Mouse (Mus musculus) layer of hippocampus, adult 18-20 months (tissue): ENCODE measurements at regions not wholly inside any gene's neighbourhood (a gene's known extent, or its start where the extent isn't known, plus 50 kb on each side); places are given as distances from the start of the nearest gene placed in this dataset.

Experiments
- DNase-seq, 2 experiments: peaks; one replicate each; pipeline ENCODE4 v3.0.0; 2022; ENCODE audit warnings: low spot score in 2 of 2

- DNase-seq = no peak
These were observed 231.4 kb upstream of the Gm6657 start for GRCm38 (mm10) chr12:77962631-77963030.

DNA sequence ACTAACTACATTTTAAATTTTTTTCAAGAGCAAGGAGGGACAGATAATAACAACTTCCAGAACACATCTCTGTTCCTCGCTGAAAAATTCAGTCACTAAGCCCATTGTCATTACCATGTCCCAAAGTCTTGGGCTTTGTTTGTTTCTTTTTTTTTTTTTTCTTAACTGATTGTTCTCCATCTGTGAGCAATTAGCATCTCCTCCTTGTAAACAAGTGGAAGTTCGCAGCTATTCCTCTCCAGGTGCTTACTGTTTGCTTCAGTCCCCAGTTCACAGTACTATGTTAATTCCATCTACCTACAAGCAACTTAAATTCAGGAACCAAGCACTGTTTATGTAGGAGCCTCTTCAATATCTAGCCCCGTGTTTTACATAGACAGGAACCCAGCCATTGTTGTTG, 225.5 kb upstream of the Gm6657 start:
- no peak for DNase-seq

- no peak for DNase-seq
These were observed 224.0 kb upstream of the Gm6657 start for GRCm38 (mm10) chr12:77970026-77970425.

GRCm38 (mm10) chr12:77972165-77972564, 221.9 kb upstream of the Gm6657 start:
- peak; percentile 15 to 65 for DNase-seq

DNA sequence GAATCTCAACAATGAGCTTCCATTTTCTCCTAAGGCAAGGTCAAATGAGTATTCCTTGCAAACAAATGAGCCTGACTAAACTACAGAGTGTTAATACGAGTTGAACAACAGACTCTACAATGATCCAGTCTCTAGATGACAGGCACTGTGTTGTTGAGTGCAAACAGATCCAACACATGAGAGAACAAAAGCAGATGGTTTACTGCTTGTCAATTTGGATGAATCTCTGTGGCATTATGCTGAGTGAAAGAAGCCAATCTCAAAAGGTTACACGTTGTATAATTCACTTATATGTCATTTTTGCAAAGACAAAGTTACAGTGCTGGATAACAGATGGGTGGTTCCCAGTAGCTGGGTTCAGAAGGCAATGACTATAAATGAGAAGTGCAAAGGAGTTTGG, 217.1 kb upstream of the Gm6657 start:
- peak; percentile 9 to 60 for DNase-seq

DNA sequence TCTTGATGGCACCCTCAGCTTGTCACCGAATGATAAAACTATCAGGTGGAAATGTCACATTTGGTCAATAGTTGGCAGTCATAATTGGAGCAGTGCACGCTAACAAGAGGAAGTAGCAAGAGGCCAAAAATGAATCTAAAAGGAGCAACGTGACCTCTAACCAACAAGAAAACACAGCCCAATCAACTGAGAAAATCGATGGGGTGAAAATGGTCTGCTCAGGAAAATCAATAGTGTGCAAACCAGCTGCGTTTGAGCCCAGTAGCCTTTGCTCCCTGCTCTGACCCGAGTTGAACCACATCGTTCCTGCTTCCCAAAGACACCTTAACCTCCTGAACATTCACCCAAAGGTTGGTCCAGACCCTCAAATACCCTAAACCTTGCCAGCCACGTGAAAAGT, 207.3 kb upstream of the Gm6657 start:
- no peak for DNase-seq

DNA sequence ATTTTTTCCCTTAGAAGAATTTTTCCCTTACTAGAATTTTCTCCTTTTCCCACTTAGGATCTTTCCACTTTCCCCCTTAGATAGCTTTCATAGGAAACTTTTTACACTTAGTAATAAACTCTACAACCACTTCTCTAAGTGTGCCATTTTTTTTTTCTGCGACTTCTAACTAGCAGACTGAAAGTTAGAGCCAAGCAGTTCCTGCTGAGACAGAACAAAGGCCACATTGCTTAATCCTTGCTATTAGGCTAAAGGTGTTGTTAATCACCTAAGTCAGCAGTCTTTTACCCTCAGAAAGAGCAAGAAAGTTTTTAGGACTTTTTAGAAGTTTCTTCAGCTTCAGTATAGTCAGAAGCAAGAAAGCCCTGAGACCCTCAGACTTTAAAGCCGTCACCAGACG, 204.3 kb upstream of the Gm6657 start:
- no peak for DNase-seq

DNA sequence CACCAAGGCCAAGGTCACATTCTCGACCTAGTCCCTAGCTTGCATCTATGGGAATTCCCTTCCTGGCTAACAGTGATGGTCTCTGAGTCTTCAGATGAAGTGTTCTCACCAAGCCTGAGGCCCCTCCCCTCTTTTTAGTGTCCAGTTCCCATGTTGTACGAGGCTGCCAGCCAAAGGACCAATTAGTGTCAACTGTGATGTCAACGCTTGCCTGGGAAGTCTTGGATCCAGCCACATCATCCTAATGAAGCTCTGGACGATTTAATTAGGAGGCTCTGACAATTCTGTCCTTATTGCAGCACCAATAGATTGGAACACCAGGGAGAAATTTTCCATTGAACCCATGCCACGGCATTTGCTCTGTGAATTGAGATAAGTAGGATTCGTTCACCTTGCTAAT, 202.4 kb upstream of the Gm6657 start:
- DNase-seq = peak in 1 of 2 experiments; percentile 34

- DNase-seq = no peak
These were observed 199.9 kb upstream of the Gm6657 start for GRCm38 (mm10) chr12:77994176-77994575.

DNA sequence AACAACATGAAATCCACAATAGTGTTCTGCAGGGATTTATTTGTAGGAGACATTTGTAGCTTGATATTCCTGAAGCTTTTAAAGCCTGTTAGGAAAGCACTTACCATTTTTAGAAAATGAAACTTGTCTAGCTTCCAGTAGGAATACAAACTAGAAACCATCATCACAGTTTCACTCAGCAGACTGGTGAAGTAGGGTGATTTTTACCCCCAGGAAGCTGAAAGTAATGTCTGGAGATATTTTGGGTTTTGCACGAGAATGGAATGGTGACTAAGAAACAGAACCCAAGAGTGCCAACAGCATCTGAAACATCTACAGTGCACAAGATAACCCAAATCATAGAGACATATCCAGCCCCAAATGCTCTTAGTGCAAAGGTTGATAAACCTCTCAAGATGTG, 196.1 kb upstream of the Gm6657 start:
- no peak for DNase-seq

GRCm38 (mm10) chr12:78000401-78000800, 193.6 kb upstream of the Gm6657 start:
- DNase-seq = no peak

DNA sequence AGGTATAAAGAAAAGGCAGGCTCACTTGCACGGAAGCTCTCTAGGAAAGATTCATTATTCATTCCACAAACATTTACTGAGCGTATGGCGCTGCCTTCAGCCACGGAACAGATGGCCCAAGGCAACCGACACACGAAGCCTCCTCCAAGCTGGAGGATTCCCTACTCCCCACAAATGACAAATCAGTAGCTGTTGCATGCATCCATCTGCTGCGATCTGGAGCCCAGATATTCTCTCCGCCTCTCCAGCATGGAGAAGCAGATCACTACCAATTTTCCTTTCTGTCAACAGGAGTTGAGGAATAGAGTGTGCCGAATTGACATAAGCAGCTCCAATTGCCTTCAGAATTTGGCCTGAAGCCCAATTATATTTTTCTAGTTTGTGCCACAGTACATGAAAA, 192.2 kb upstream of the Gm6657 start:
- peak; percentile 89 to 95 for DNase-seq

DNA sequence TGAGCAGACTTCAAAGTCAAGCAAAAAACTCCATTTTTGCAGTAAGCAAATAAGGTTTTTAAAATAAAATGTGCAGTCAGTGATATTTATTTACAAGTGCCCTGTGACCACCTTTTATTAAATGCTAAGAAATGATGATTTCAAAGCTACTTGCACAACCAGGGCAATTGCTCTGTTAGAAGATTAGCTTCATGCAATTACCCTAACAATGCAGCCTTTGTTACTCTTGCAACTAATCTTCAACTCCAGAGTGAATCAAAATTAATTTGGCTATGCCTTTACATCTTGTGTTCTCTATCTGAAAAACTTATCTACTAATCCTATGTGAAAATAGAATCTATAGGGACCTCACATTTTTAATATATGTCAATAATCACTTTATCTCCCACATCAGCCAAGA, 160.3 kb upstream of the Gm6657 start:
- DNase-seq = no peak

- DNase-seq = no peak
These were observed 147.5 kb upstream of the Gm6657 start for GRCm38 (mm10) chr12:78046582-78046981.

- DNase-seq = peak in 1 of 2 experiments; percentile 74
These were observed 138.1 kb upstream of the Gm6657 start for GRCm38 (mm10) chr12:78055956-78056355.

- no peak for DNase-seq
These were observed 136.9 kb upstream of the Gm6657 start for GRCm38 (mm10) chr12:78057166-78057565.

DNA sequence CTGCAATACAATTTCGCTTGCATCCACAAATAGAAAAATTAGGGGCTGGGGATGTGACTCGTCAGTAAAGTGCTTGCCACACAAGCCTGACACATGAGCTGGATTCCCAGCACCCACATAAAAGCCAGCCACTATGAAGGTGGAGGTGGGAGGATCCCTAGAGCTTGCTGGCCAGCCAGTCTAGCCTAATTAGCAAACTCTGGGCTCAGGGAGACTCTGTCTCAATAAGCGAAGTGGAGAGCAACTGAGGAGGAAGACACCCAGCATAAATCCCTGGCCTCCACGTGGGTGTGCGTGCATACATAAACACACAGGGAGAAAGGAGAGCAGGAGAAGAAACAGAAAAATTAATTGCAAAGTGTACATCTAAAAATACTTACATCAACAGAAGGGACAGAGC, 134.1 kb upstream of the Gm6657 start:
- DNase-seq = no peak

DNA sequence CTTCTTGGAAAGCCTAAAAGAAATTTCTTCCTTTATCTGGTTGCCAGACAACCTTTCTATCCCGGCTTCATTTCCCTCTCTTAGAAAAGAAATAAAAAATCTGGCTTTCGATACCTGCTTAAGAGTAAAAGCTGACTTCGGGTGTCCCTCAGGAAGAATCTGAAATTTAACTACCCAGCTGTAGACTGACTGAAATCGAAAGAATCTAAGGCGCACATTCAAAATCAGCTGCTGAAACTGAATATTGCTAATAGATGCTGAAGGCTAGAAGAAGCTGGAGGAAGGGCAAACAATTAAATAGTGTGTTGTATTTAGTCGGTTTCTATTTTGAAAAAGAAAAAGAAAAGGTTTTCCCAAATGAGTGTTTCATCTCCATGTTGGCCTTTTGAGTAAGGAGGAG, 128.0 kb upstream of the Gm6657 start:
- DNase-seq = no peak

- DNase-seq = peak in 1 of 2 experiments; percentile 50
These were observed 121.1 kb upstream of the Gm6657 start for GRCm38 (mm10) chr12:78072935-78073334.

- no peak for DNase-seq
These were observed 119.7 kb upstream of the Gm6657 start for GRCm38 (mm10) chr12:78074290-78074802.

GRCm38 (mm10) chr12:78077285-78077684, 116.8 kb upstream of the Gm6657 start:
- DNase-seq = no peak

- DNase-seq = peak in 1 of 2 experiments; percentile 55
These were observed 111.9 kb upstream of the Gm6657 start for GRCm38 (mm10) chr12:78082163-78082562.

DNA sequence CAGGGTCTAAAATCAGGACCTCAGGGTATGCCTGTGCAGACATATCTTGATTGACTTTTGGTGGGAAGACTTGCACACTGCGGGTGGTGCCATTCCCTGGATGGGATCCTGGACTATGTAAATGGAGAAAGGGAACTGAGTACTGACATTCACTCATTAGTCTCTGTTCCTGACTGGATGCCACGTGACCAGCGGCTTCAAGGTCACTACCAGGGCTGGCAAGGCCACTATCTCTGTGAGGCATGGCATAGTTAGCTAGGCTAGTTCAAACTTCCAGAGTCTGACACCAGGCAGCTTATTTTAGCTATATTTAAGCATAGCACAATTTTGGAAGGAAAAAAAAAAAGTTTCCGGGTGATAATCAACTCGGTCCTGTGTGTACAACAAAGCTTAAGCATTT, 108.0 kb upstream of the Gm6657 start:
- DNase-seq = no peak

DNA sequence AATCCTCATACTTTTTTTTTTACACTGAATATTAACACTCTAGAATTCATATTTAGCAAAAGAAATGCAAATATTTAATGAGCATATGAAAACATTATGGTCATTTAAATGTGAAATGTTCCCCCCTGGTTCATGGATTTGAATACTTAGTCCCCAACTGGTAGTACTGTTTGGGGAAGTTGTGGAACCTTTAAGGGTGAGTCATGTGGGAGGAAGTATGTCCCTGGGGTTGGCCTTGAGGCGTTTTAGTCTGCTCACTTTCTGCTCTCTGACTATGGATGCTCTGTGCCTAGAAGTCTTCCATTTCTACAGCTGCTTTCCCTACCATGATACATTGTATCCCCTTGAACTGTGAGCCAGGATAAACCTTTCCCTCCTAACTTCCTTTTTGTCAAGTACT, 106.1 kb upstream of the Gm6657 start:
- DNase-seq = no peak
